Mouse (Mus musculus) frontal cortex, postnatal 14 days (tissue): Measurements from ENCODE around the gene Gfra1.

ENCODE experiments used
- DNase-seq, 2 experiments: peaks; one replicate each; pipeline ENCODE4 v3.0.0; 2022; ENCODE audit warnings: low spot score in 2 of 2

Gene Gfra1

GRCm38 (mm10) chr19:58254172-58254571 is 201.5 kb downstream of the Gfra1 start:
- DNase-seq = no peak

GRCm38 (mm10) chr19:58251698-58252097 is 204.0 kb downstream of the Gfra1 start:
- DNase-seq = no peak

GRCm38 (mm10) chr19:58251095-58251494 is 204.6 kb downstream of the Gfra1 start:
- no peak for DNase-seq

GRCm38 (mm10) chr19:58250237-58250636 is 205.5 kb downstream of the Gfra1 start:
- DNase-seq = no peak

GRCm38 (mm10) chr19:58244148-58244547 is 211.6 kb downstream of the Gfra1 start:
- no peak for DNase-seq

GRCm38 (mm10) chr19:58243604-58244003 is 212.1 kb downstream of the Gfra1 start:
- no peak for DNase-seq

GRCm38 (mm10) chr19:58238325-58238724 is 217.4 kb downstream of the Gfra1 start:
- no peak for DNase-seq

- DNase-seq = no peak
Observed at GRCm38 (mm10) chr19:58227725-58228124, 228.0 kb downstream of the Gfra1 start.

GRCm38 (mm10) chr19:58226882-58227281 is 228.8 kb downstream of the Gfra1 start:
- DNase-seq = no peak

- no peak for DNase-seq
Observed at GRCm38 (mm10) chr19:58220061-58220831, 235.5 kb downstream of the Gfra1 start.

- DNase-seq = no peak
Observed at GRCm38 (mm10) chr19:58217591-58217990, 238.1 kb downstream of the Gfra1 start.

GRCm38 (mm10) chr19:58206496-58207044 is 249.1 kb downstream of the Gfra1 start:
- DNase-seq = no peak

GRCm38 (mm10) chr19:58205470-58205869 is 250.2 kb downstream of the Gfra1 start:
- DNase-seq = no peak

- DNase-seq = no peak
Observed at GRCm38 (mm10) chr19:58202627-58203026, 253.1 kb downstream of the Gfra1 start.

- DNase-seq = no peak
Observed at GRCm38 (mm10) chr19:58199679-58200078, 256.0 kb downstream of the Gfra1 start.

GRCm38 (mm10) chr19:58193733-58194456 is 261.8 kb downstream of the Gfra1 start:
- DNase-seq = no peak

- no peak for DNase-seq
Observed at GRCm38 (mm10) chr19:58190947-58191346, 264.8 kb downstream of the Gfra1 start.

- no peak for DNase-seq
Observed at GRCm38 (mm10) chr19:58186558-58186957, 269.2 kb downstream of the Gfra1 start.
